Mouse (Mus musculus): Measurements from ENCODE around the gene Ntm. TPM values are rescaled to one million over a fixed set of nuclear protein-coding genes. Genes with fewer than 3 reads are reported as not detected.

The Ntm gene
- polyA plus RNA-seq, 2 experiments from 2014 or later, result not detected

- no peak for ATAC-seq
These were observed 81.3 kb downstream of the Ntm start for GRCm38 (mm10) chr9:29881614-29882013.

GRCm38 (mm10) chr9:29877583-29877982 lies 85.4 kb downstream of the Ntm start:
- no peak for ATAC-seq

GRCm38 (mm10) chr9:29867746-29868145 lies 95.2 kb downstream of the Ntm start:
- no peak for ATAC-seq

GRCm38 (mm10) chr9:29866824-29867223 lies 96.1 kb downstream of the Ntm start:
- no peak for ATAC-seq

GRCm38 (mm10) chr9:29866101-29866500 lies 96.8 kb downstream of the Ntm start:
- ATAC-seq, result no peak

GRCm38 (mm10) chr9:29865502-29865901 lies 97.4 kb downstream of the Ntm start:
- ATAC-seq, result no peak

GRCm38 (mm10) chr9:29864886-29865285 lies 98.1 kb downstream of the Ntm start:
- no peak for ATAC-seq

- ATAC-seq, result no peak
These were observed 100.5 kb downstream of the Ntm start for GRCm38 (mm10) chr9:29862408-29862807.

GRCm38 (mm10) chr9:29859256-29860048 lies 103.5 kb downstream of the Ntm start:
- ATAC-seq, result no peak

- ATAC-seq, result no peak
These were observed 114.0 kb downstream of the Ntm start for GRCm38 (mm10) chr9:29848735-29849455.

GRCm38 (mm10) chr9:29837344-29837743 lies 125.6 kb downstream of the Ntm start:
- no peak for ATAC-seq

- ATAC-seq, result no peak
These were observed 128.0 kb downstream of the Ntm start for GRCm38 (mm10) chr9:29834911-29835310.

- ATAC-seq, result no peak
These were observed 129.2 kb downstream of the Ntm start for GRCm38 (mm10) chr9:29833781-29834180.

- no peak for ATAC-seq
These were observed 135.7 kb downstream of the Ntm start for GRCm38 (mm10) chr9:29827240-29827660.

- no peak for ATAC-seq
These were observed 137.7 kb downstream of the Ntm start for GRCm38 (mm10) chr9:29825236-29825635.

GRCm38 (mm10) chr9:29823716-29824115 lies 139.2 kb downstream of the Ntm start:
- no peak for ATAC-seq

- ATAC-seq, result no peak
These were observed 150.3 kb downstream of the Ntm start for GRCm38 (mm10) chr9:29812685-29813084.

- no peak for ATAC-seq
These were observed 156.2 kb downstream of the Ntm start for GRCm38 (mm10) chr9:29806790-29807189.

- ATAC-seq, result no peak
These were observed 158.5 kb downstream of the Ntm start for GRCm38 (mm10) chr9:29804483-29804882.

- ATAC-seq, result no peak
These were observed 159.1 kb downstream of the Ntm start for GRCm38 (mm10) chr9:29803738-29804285.

GRCm38 (mm10) chr9:29802990-29803737 lies 159.8 kb downstream of the Ntm start:
- no peak for ATAC-seq

GRCm38 (mm10) chr9:29802071-29802705 lies 160.8 kb downstream of the Ntm start:
- no peak for ATAC-seq

Measured in CD4-positive, CD25-positive, alpha-beta regulatory T cell, adult 4 months (primary cell).